Mouse (Mus musculus): ENCODE measurements around the gene Evi5l. TPM values are rescaled to one million over a fixed set of nuclear protein-coding genes. Genes with fewer than 3 reads are reported as not detected.

Gene Evi5l
- 39.8 and 41.1 TPM in 2 replicates for polyA plus RNA-seq (2012; rRNA removed)

- DNase-seq (ENCODE audit: low read depth) = peak; percentile 100
These were observed at the start of gene Evi5l for GRCm38 (mm10) chr8:4165852-4166751. Evi5l (plus strand) TSS chr8:4166567.

- DNase-seq (ENCODE audit: low read depth) = no peak
These were observed 32.6 kb upstream of the Evi5l start, which contains the start of gene Cd209g for GRCm38 (mm10) chr8:4133798-4134197. Cd209g (plus strand) TSS chr8:4134098.

- DNase-seq (ENCODE audit: low read depth) = no peak
These were observed 26.4 kb upstream of the Evi5l start for GRCm38 (mm10) chr8:4139660-4140646.

GRCm38 (mm10) chr8:4141721-4142120, 24.6 kb upstream of the Evi5l start:
- DNase-seq (ENCODE audit: low read depth) = no peak

- no peak for DNase-seq (ENCODE audit: low read depth)
These were observed 19.1 kb upstream of the Evi5l start for GRCm38 (mm10) chr8:4147272-4147671.

GRCm38 (mm10) chr8:4154878-4155277, 11.5 kb upstream of the Evi5l start:
- no peak for DNase-seq (ENCODE audit: low read depth)

- no peak for DNase-seq (ENCODE audit: low read depth)
These were observed 3.6 kb upstream of the Evi5l start for GRCm38 (mm10) chr8:4162786-4163185.

GRCm38 (mm10) chr8:4165176-4165851, 1.1 kb upstream of the Evi5l start:
- no peak for DNase-seq (ENCODE audit: low read depth)

GRCm38 (mm10) chr8:4166881-4167525, 636 bp downstream of the Evi5l start:
- DNase-seq (ENCODE audit: low read depth) = no peak

GRCm38 (mm10) chr8:4167918-4168317, 1.6 kb downstream of the Evi5l start:
- DNase-seq (ENCODE audit: low read depth) = no peak

GRCm38 (mm10) chr8:4172486-4172885, 6.1 kb downstream of the Evi5l start:
- no peak for DNase-seq (ENCODE audit: low read depth)

- DNase-seq (ENCODE audit: low read depth) = peak; percentile 47
These were observed 7.7 kb downstream of the Evi5l start for GRCm38 (mm10) chr8:4174018-4174417.

- DNase-seq (ENCODE audit: low read depth) = no peak
These were observed 17.0 kb downstream of the Evi5l start for GRCm38 (mm10) chr8:4183409-4183808.

GRCm38 (mm10) chr8:4186151-4186550, 19.8 kb downstream of the Evi5l start:
- DNase-seq (ENCODE audit: low read depth) = no peak

GRCm38 (mm10) chr8:4188605-4189004, 22.2 kb downstream of the Evi5l start:
- no peak for DNase-seq (ENCODE audit: low read depth)

- DNase-seq (ENCODE audit: low read depth) = no peak
These were observed 22.8 kb downstream of the Evi5l start for GRCm38 (mm10) chr8:4189031-4189722.

- DNase-seq (ENCODE audit: low read depth) = no peak
These were observed 25.9 kb downstream of the Evi5l start for GRCm38 (mm10) chr8:4192305-4192704.

- DNase-seq (ENCODE audit: low read depth) = no peak
These were observed 26.6 kb downstream of the Evi5l start for GRCm38 (mm10) chr8:4192807-4193587.

GRCm38 (mm10) chr8:4193588-4193894, 27.2 kb downstream of the Evi5l start:
- no peak for DNase-seq (ENCODE audit: low read depth)

GRCm38 (mm10) chr8:4201321-4201720, 35.0 kb downstream of the Evi5l start:
- DNase-seq (ENCODE audit: low read depth) = no peak
